Mouse (Mus musculus) C2C12 (cell line): ENCODE results near the gene Nebl. TPM values are rescaled to one million over a fixed set of nuclear protein-coding genes. Genes with fewer than 3 reads are reported as not detected.
"Not testable (repeated sequence)": the region's sequence is repeated elsewhere in the genome, so short reads cannot be mapped to it uniquely, and the experiment has no call there.

Experiments used
- H3K27me3 ChIP-seq: one replicate; pipeline ENCODE4 v1.6.1; 2011; ENCODE audit not compliant: control insufficient read depth, insufficient read depth, insufficient read length
- H3K36me3 ChIP-seq: one replicate; pipeline ENCODE4 v1.6.1; 2011; ENCODE audit not compliant: control insufficient read depth, insufficient read depth
- H3K4me3 ChIP-seq: one replicate; pipeline ENCODE4 v1.5.1; 2011; ENCODE audit warnings: mild to moderate bottlenecking, control low read depth; ENCODE audit not compliant: poor library complexity, insufficient read depth, severe bottlenecking
- H3K79me2 ChIP-seq: one replicate; pipeline ENCODE4 v1.6.1; 2011; ENCODE audit not compliant: control insufficient read depth, insufficient read depth
- H3K79me3 ChIP-seq: one replicate; pipeline ENCODE4 v1.6.1; 2011; ENCODE audit warnings: low read depth, control low read depth
- H3ac ChIP-seq: one replicate; pipeline ENCODE3; 2011; ENCODE audit warnings: low read depth; ENCODE audit not compliant: control insufficient read depth, insufficient read length
- CEBPB ChIP-seq: IDR thresholded peaks from one replicate; pipeline ENCODE4 v1.6.1; 2011; ENCODE audit warnings: low read depth, mild to moderate bottlenecking, control low read depth, moderate library complexity
- CTCF ChIP-seq: IDR thresholded peaks from one replicate; pipeline ENCODE4 v1.5.1; 2011; ENCODE audit not compliant: control insufficient read depth, insufficient read depth, insufficient read length
- FOSL1 ChIP-seq: IDR thresholded peaks from one replicate; pipeline ENCODE4 v1.8.0; 2011; ENCODE audit warnings: mild to moderate bottlenecking, low read length; ENCODE audit not compliant: poor library complexity, insufficient read depth, severe bottlenecking
- MAX ChIP-seq: IDR thresholded peaks from one replicate; pipeline ENCODE4 v1.6.1; 2011; ENCODE audit warnings: mild to moderate bottlenecking, control low read depth
- MYOD1 ChIP-seq: IDR thresholded peaks from one replicate; pipeline ENCODE4 v1.6.1; 2011; ENCODE audit warnings: low read depth; ENCODE audit not compliant: control insufficient read depth, insufficient read length
- MYOG ChIP-seq: IDR thresholded peaks from one replicate; pipeline ENCODE4 v1.6.1; 2011; ENCODE audit not compliant: control insufficient read depth, insufficient read length; ENCODE audit errors: extremely low read depth
- USF1 ChIP-seq: IDR thresholded peaks from one replicate; pipeline ENCODE4 v1.6.1; 2011; ENCODE audit warnings: low read depth, mild to moderate bottlenecking, control low read depth, moderate library complexity
- microRNA-seq: library from miRNA; unstranded; fragments of <30 nt; microRNA quantifications from one replicate; pipeline ENCODE4, GENCODE M21; 2019; ENCODE audit warnings: borderline microRNAs expressed
- polyA plus RNA-seq: library from polyadenylated mRNA; unstranded; fragments of >200 nt; fragmentation: generic; extraction: Trizol; gene quantifications from one replicate; pipeline ENCODE4 v1.2.1, GENCODE M21; 2012; ENCODE audit warnings: missing spikeins

Nebl gene
- polyA plus RNA-seq, 1 experiment, result 0.50 TPM

GRCm38 (mm10) chr2:17335451-17335850 is 395.8 kb downstream of the Nebl start:
- H3K36me3 ChIP-seq, result no peaks in the 10 kb centered on the region
- H3K27me3 ChIP-seq, result no peaks in the 10 kb centered on the region
- H3K79me3 ChIP-seq, result no peaks in the 10 kb centered on the region
- no peak overlapping the region for H3ac ChIP-seq
- H3K4me3 ChIP-seq, result no peak overlapping the region
- TF ChIP-seq USF1 (no peak), MYOG (no peak), FOSL1 (no peak), MYOD1 (no peak), CEBPB (no peak), CTCF (no peak), MAX (no peak)
- no peaks in the 10 kb centered on the region for H3K79me2 ChIP-seq

- no peaks in the 10 kb centered on the region for H3K79me2 ChIP-seq
- H3K4me3 ChIP-seq, result no peak overlapping the region
- H3K79me3 ChIP-seq, result no peaks in the 10 kb centered on the region
- no peak for TF ChIP-seq USF1
- no peak for TF ChIP-seq CTCF
- TF ChIP-seq MYOG, result no peak
- no peak for TF ChIP-seq FOSL1
- TF ChIP-seq MYOD1, result no peak
- TF ChIP-seq MAX, result no peak
- no peak for TF ChIP-seq CEBPB
- H3ac ChIP-seq, result no peak overlapping the region
- H3K36me3 ChIP-seq, result no peaks in the 10 kb centered on the region
- no peaks in the 10 kb centered on the region for H3K27me3 ChIP-seq
Observed at GRCm38 (mm10) chr2:17326590-17326989, 404.7 kb downstream of the Nebl start.

GRCm38 (mm10) chr2:17316850-17317249 is 414.4 kb downstream of the Nebl start:
- Histone ChIP-seq H3K79me3 (no peaks in the 10 kb centered on the region), H3K4me3 (no peak overlapping the region), H3ac (no peak overlapping the region), H3K79me2 (no peaks in the 10 kb centered on the region), H3K36me3 (no peaks in the 10 kb centered on the region), H3K27me3 (no peaks in the 10 kb centered on the region)
- TF ChIP-seq CTCF (no peak), FOSL1 (no peak), USF1 (no peak), MYOG (no peak), MAX (no peak), MYOD1 (no peak), CEBPB (no peak)

- H3K36me3 ChIP-seq, result no peaks in the 10 kb centered on the region
Observed at GRCm38 (mm10) chr2:17301379-17301778, 429.9 kb downstream of the Nebl start.

GRCm38 (mm10) chr2:17297496-17297895 is 433.8 kb downstream of the Nebl start:
- H3K27me3 ChIP-seq, result no peaks in the 10 kb centered on the region
- TF ChIP-seq CTCF (no peak), MAX (no peak), MYOD1 (no peak), USF1 (no peak), FOSL1 (no peak), MYOG (no peak), CEBPB (no peak)
- H3K36me3 ChIP-seq, result no peaks in the 10 kb centered on the region
- H3K79me3 ChIP-seq, result no peaks in the 10 kb centered on the region
- H3K79me2 ChIP-seq, result no peaks in the 10 kb centered on the region
- no peak overlapping the region for H3K4me3 ChIP-seq
- H3ac ChIP-seq, result no peak overlapping the region

More at GRCm38 (mm10) chr2:17301379-17301778, 429.9 kb downstream of the Nebl start:
- TF ChIP-seq CEBPB (no peak), MYOD1 (no peak), CTCF (no peak), USF1 (no peak), FOSL1 (no peak), MAX (no peak), MYOG (no peak)
- H3K4me3 ChIP-seq, result no peak overlapping the region
- no peaks in the 10 kb centered on the region for H3K27me3 ChIP-seq
- H3K79me2 ChIP-seq, result no peaks in the 10 kb centered on the region
- no peak overlapping the region for H3ac ChIP-seq
- no peaks in the 10 kb centered on the region for H3K79me3 ChIP-seq

GRCm38 (mm10) chr2:17295257-17295656 is 436.0 kb downstream of the Nebl start:
- not testable (repeated sequence) for H3ac ChIP-seq, H3K36me3 ChIP-seq, H3K79me2 ChIP-seq, H3K27me3 ChIP-seq, H3K4me3 ChIP-seq, H3K79me3 ChIP-seq

Small RNA genes lying within 50 kb of the gene (microRNA-seq; reads per million reads assigned to microRNA genes)
- not detected for gene Mir6419
